Mouse (Mus musculus) ES-CJ7 (cell line): ENCODE results near the gene Plaur.

Experiments used
- DNase-seq: peaks from one replicate; pipeline ENCODE4 v3.0.0; 2011; ENCODE audit warnings: low read depth, low spot score

The Plaur gene

DNA sequence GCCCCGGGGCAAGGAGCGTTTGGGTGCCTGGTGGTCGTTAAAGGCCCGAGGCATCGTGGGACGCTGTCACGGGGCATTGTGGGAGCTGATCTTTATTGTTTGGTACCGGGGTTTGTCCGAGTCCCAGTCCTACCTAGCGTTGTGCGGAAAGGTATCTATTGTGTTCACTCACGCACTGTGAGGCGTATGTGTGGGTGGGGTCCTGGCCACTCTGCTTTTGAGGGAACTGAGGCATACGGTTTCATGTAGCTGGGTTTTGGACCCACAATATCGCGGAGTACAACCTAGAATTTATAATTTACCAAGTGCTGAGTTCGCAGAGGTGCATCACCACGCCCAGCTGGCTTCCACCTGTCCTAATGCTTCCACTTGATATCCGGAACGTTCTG, 45.4 kb downstream of the Plaur start:
- no peak for DNase-seq

DNA sequence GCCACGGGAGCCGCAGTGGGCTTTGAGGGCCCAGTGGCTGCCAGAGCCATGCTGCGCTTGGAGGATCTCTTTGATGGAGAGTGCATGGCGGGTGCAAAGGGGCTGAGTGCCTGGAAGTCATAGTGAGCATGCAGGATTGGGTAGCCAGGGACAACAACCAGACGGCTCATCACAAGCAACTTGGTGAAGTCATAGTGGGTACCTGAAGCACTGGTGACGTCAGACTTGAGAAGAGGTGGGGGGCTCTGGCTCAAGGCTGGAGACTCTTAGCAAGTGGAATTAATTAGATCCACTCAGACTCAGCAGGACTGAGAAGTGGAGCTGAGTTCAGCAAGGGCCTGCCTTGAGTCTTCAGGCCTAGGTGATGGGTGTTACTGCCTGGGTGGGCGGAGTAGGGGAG, 50.1 kb downstream of the Plaur start, which contains the start of gene AC161166.1:
AC161166.1 (minus strand) TSS at position 101 of the 400 bp plus-strand sequence.
- DNase-seq, result no peak

DNA sequence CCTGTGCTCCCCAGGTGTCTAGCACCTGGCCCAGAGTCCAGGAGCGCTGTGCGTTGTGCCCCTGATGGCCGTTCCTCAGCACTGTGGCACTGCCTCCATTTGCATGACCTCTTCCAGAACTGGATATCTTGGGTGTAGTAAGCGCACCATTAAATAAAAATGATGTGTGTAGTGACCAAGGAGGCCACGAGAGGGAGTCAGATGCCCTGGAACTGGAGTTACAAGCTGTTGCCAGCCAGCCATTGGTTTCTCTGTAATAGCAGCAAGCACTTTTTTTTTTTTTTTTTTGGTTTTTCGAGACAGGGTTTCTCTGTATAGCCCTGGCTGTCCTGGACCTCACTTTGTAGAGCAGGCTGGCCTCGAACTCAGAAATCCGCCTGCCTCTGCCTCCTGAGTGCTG, 54.0 kb downstream of the Plaur start:
- peak; percentile 92 for DNase-seq

GRCm38 (mm10) chr7:24517077-24517476, 54.8 kb downstream of the Plaur start:
- DNase-seq, result peak; percentile 97

DNA sequence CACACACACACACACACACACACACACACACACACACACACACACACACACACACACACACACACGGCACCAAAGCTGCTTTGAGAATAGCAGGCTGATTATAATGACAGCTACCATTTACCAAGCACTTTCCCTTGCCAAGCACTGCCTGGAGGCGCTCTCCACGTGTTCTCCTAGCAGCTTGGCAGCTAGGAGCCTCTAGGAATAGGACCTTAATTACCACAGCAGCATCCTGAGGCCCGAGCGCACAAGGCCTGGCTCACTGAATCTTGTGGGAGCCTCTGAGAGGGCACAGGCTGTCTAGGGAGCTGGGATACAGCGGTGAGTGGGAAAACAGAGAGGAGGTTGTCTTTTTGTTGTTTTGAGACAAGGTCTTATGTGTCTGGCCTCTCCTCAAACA, 55.4 kb downstream of the Plaur start:
- DNase-seq, result no peak

DNA sequence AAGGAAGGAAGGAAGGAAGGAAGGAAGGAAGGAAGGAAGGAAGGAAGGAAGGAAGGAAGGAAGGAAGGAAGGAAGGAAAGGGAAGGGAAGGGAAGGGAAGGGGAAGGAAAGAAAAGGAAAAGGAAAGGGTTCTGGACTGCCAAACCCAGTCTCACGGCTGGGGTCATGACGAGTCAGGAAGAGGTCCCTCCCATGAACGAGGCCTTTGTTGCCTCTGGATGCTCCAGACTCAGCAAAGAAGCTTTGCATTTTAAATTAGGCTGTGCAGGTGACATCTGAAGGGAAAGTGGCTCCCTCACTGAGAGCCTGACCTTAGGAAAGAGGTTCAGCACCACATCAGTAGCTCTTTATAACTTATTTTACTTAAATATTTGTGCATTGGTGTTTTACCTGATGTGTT, 56.8 kb downstream of the Plaur start:
- DNase-seq, result peak; percentile 77

- DNase-seq, result peak; percentile 65
Observed at GRCm38 (mm10) chr7:24520054-24520453, 57.8 kb downstream of the Plaur start.

GRCm38 (mm10) chr7:24522805-24523204, 60.5 kb downstream of the Plaur start:
- no peak for DNase-seq

DNA sequence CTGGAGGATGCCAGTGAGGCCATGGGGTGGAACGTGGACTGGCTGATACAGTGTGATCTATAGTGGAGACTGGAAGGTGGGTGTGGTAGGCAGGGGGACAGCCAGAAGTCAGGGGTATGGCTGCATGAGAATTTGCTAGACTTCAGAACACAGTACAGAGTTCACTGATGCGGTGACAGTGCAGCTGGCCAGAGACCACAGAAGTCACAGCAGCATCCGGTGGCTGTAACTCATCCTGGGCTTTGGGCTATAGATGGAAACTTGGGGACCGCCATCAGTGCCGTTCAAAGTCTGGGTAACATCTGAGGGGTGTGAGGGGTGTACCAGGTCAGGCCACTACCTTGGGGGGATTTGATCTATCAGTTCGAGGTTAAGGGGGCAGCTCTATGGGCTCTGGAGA, 61.4 kb downstream of the Plaur start:
- no peak for DNase-seq

GRCm38 (mm10) chr7:24524978-24525377, 62.7 kb downstream of the Plaur start:
- peak; percentile 76 for DNase-seq
